Mouse (Mus musculus) liver, postnatal 0 days (tissue): ENCODE measurements around the gene Rnf213. TPM values are rescaled to one million over a fixed set of nuclear protein-coding genes. Genes with fewer than 3 reads are reported as not detected.
"Not testable (repeated sequence)": the region's sequence is repeated elsewhere in the genome, so short reads cannot be mapped to it uniquely, and the experiment has no call there.

Experiments
- ATAC-seq: fragments of 200-750 bp; cut with Nextera tagmentation; 2 replicates; pipeline ENCODE4 v1.8.0; 2017; ENCODE audit warnings: mild to moderate bottlenecking, moderate library complexity
- DNase-seq: peaks from one replicate; pipeline ENCODE4 v3.0.0-alpha.2; 2016
- H3K27ac ChIP-seq: fragments of 300-500 bp; sonication (generic); 2 replicates; pipeline ENCODE4 v1.5.1; 2014; ENCODE audit warnings: antibody characterized with exemption, moderate library complexity, mild to moderate bottlenecking, low read depth
- H3K27me3 ChIP-seq: fragments of 300-500 bp; sonication (generic); 2 replicates; pipeline ENCODE4 v1.6.1; 2014; ENCODE audit warnings: low read length, control low read depth, mixed read lengths; ENCODE audit not compliant: insufficient read depth
- H3K36me3 ChIP-seq: fragments of 300-500 bp; sonication (generic); replicated peaks from 2 replicates; pipeline ENCODE4 v1.6.1; 2014; ENCODE audit warnings: mild to moderate bottlenecking, control low read depth, low read length, moderate library complexity, mixed read lengths; ENCODE audit not compliant: insufficient read depth
- H3K4me1 ChIP-seq: fragments of 300-500 bp; sonication (generic); 2 replicates; pipeline ENCODE4 v1.6.1; 2014; ENCODE audit warnings: antibody characterized with exemption, mild to moderate bottlenecking, control low read depth; ENCODE audit not compliant: insufficient read depth
- H3K4me2 ChIP-seq: fragments of 300-500 bp; sonication (generic); 2 replicates; pipeline ENCODE4 v1.6.1; 2014; ENCODE audit warnings: low read depth, mild to moderate bottlenecking, low read length, moderate library complexity, mixed read lengths
- H3K4me3 ChIP-seq: fragments of 300-500 bp; sonication (generic); 2 replicates; pipeline ENCODE4 v1.5.1; 2014; ENCODE audit warnings: low read depth, low read length
- H3K9ac ChIP-seq: fragments of 300-500 bp; sonication (generic); replicated peaks from 2 replicates; pipeline ENCODE4 v1.6.1; 2014; ENCODE audit warnings: mild to moderate bottlenecking, moderate library complexity
- H3K9me3 ChIP-seq: fragments of 300-500 bp; sonication (generic); 2 replicates; pipeline ENCODE4 v1.6.1; 2016; ENCODE audit warnings: mild to moderate bottlenecking, control low read depth, low read length, mixed read lengths
- CTCF ChIP-seq: sonication (generic); IDR thresholded peaks from 2 replicates; pipeline ENCODE4 v1.5.1; 2016; ENCODE audit warnings: antibody characterized with exemption, low read depth
- EP300 ChIP-seq: IDR thresholded peaks from 2 replicates; pipeline ENCODE4 v1.6.1; 2016; ENCODE audit warnings: antibody characterized with exemption, low read depth, mild to moderate bottlenecking
- WGBS: fragments of 180-500 bp; shearing (Covaris S2); extraction: QIAGEN DNeasy Blood & Tissue Kit; methylation state at CpG from one replicate; pipeline ENCODE4 v1.1.7; 2014; ENCODE audit not compliant: insufficient replicate concordance; 5-methylcytosine and 5-hydroxymethylcytosine counted together
- polyA plus RNA-seq: library from polyadenylated mRNA; unstranded; fragments of >200 nt; fragmentation: Nextera tagmentation; extraction: Ambion mirVana; gene quantifications from 2 replicates; pipeline ENCODE4 v1.2.1, GENCODE M21; 2015

The Rnf213 gene
- polyA plus RNA-seq, 1 experiment from 2014 or later = 6.6 TPM

- Histone ChIP-seq H3K27me3 (no peaks in the 10 kb centered on the region), H3K4me2 (no peak overlapping the region), H3K9me3 (no peaks in the 10 kb centered on the region), H3K9ac (no peak overlapping the region), H3K4me3 (no peak overlapping the region), H3K4me1 (peaks cover 32% of the 10 kb centered on the region), H3K27ac (no peak overlapping the region), H3K36me3 (no peaks in the 10 kb centered on the region)
- DNase-seq = no peak
- TF ChIP-seq EP300 (no peak), CTCF (no peak)
- WGBS = 90% methylated on average over 5 of the region's 5 CpGs
- ATAC-seq = no peak
Measured at GRCm38 (mm10) chr11:119386306-119386705, 6.6 kb upstream of the Rnf213 start.

GRCm38 (mm10) chr11:119387273-119387672, 5.6 kb upstream of the Rnf213 start:
- H3K27ac ChIP-seq, H3K36me3 ChIP-seq, H3K9me3 ChIP-seq, H3K4me3 ChIP-seq, H3K27me3 ChIP-seq, H3K4me2 ChIP-seq, H3K9ac ChIP-seq, DNase-seq, ATAC-seq: not testable (repeated sequence)
- H3K4me1 ChIP-seq = peaks cover 36% of the 10 kb centered on the region
- WGBS = 37% methylated on average over 3 of the region's 3 CpGs

GRCm38 (mm10) chr11:119389851-119390270, 3.0 kb upstream of the Rnf213 start:
- under 1% methylated on average over 35 of the region's 35 CpGs for WGBS
- ATAC-seq (peak; percentile 65), DNase-seq (peak; percentile 86)
- Histone ChIP-seq H3K27me3 (no peaks in the 10 kb centered on the region), H3K4me1 (peaks cover 47% of the 10 kb centered on the region), H3K27ac (peak overlapping the region; percentile 97), H3K9ac (peak overlapping the region; percentile 79), H3K4me3 (peak overlapping the region; percentile 74), H3K36me3 (no peaks in the 10 kb centered on the region), H3K4me2 (peak overlapping the region; percentile 89), H3K9me3 (no peaks in the 10 kb centered on the region)
- TF ChIP-seq EP300 (no peak), CTCF (peak; percentile 58)

GRCm38 (mm10) chr11:119390271-119391231, 2.3 kb upstream of the Rnf213 start:
- Histone ChIP-seq H3K4me2 (peak overlapping the region; percentile 89), H3K4me1 (peaks cover 50% of the 10 kb centered on the region), H3K27me3 (no peaks in the 10 kb centered on the region), H3K27ac (peak overlapping the region; percentile 97), H3K36me3 (no peaks in the 10 kb centered on the region), H3K4me3 (peak overlapping the region; percentile 74), H3K9ac (peak overlapping the region; percentile 79), H3K9me3 (no peaks in the 10 kb centered on the region)
- TF ChIP-seq CTCF = 0 out of 2 replicates have a peak, but pooled peaks have one; percentile 8
- TF ChIP-seq EP300 = no peak
- 2% methylated on average over 53 of the region's 53 CpGs for WGBS
- ATAC-seq (peak; percentile 38), DNase-seq (peak; percentile 72)

GRCm38 (mm10) chr11:119391386-119392000, 1.4 kb upstream of the Rnf213 start:
- Histone ChIP-seq H3K4me3 (peak overlapping the region; percentile 74), H3K27ac (peak overlapping the region; percentile 97), H3K4me2 (peak overlapping the region; percentile 89), H3K36me3 (peaks cover 9% of the 10 kb centered on the region; the same call in 1 of the 2 replicates), H3K27me3 (no peaks in the 10 kb centered on the region), H3K9ac (peak overlapping the region; percentile 82), H3K4me1 (peaks cover 51% of the 10 kb centered on the region), H3K9me3 (no peaks in the 10 kb centered on the region)
- ATAC-seq (peak; percentile 31), DNase-seq (peak; percentile 28)
- TF ChIP-seq CTCF = no peak
- TF ChIP-seq EP300 = peak; percentile 67
- 19% methylated on average over 7 of the region's 7 CpGs for WGBS

- peak overlapping the region; percentile 89 for H3K4me2 ChIP-seq
- H3K4me3 ChIP-seq = peak overlapping the region; percentile 74
- no peaks in the 10 kb centered on the region for H3K27me3 ChIP-seq
- DNase-seq (peak; percentile 92), ATAC-seq (peak; percentile 72)
- peak overlapping the region; percentile 97 for H3K27ac ChIP-seq
- H3K9ac ChIP-seq = peak overlapping the region; percentile 82
- no peaks in the 10 kb centered on the region for H3K9me3 ChIP-seq
- peaks cover 53% of the 10 kb centered on the region for H3K4me1 ChIP-seq
- peaks cover 14% of the 10 kb centered on the region; the same call in 1 of the 2 replicates for H3K36me3 ChIP-seq
- 2% methylated on average over 12 of the region's 12 CpGs for WGBS
- TF ChIP-seq EP300 (no peak), CTCF (no peak)
Measured at GRCm38 (mm10) chr11:119392001-119392614, 792 bp upstream of the Rnf213 start.
